Comparison of ENCODE assay signal across 8 mouse cellular contexts in the genomic region with DNA sequence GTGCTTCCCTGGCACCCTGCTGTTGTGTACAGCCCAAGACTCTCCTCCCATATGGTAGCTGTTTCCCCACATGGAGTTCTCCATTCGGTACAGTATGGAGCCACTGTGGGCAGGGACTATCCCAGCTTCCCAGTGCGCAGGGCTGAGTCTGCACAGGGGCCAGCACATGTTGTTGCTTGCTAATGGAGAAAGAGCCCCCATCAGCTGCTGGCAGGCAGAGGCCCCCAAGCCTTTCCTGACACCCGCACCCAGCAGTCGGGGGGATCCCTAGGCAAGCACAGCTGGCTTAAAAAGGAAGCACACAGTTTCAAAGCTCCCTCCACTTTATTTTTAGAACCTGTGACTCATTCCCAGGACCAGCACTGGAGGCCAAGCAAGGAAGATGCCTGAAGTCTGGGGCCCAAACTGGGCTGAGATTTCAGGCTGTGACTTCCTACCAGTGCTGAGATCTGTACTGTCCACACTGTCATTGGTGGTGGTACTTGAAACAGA. TPM values are rescaled to one million over a fixed set of nuclear protein-coding genes. Genes with fewer than 3 reads are reported as not detected.
A peak's percentile ranks its signal among the peaks of the same experiment; 100 is the strongest.
DNase-seq lines count a peak whose midpoint lies in the region; ATAC-seq lines count a peak whose summit lies in the region.

No protein-coding gene starts in this region.

- peaks cover 40% of the 10 kb centered on the region for H3K4me1 ChIP-seq in stomach, embryonic 16.5 days (ENCODE audit: control insufficient read depth, insufficient read depth, low read length)
- peaks cover 30% of the 10 kb centered on the region for H3K4me1 ChIP-seq in kidney, embryonic 15.5 days

- DNase-seq in gastrocnemius, postnatal 25 days, result peak; percentile 56
- DNase-seq in gastrocnemius, postnatal 10 days, result no peak
- DNase-seq in Muller cell, postnatal 12 days (ENCODE audit: inconsistent ontology term), result peak; percentile 60
- DNase-seq in frontal cortex, adult 2 months (ENCODE audit: extremely low spot score in 1 of 2, low spot score in 1 of 2), result peak; percentile 32 to 71
- peak; percentile 34 to 67 for DNase-seq in left cerebral cortex, adult 8-10 months (ENCODE audit: low spot score in 2 of 2)
- DNase-seq in urinary bladder, adult 2 months (ENCODE audit: low spot score), result no peak

- 22% methylated on average over 4 of the region's 4 CpGs for WGBS in stomach, embryonic 16.5 days
- 60% methylated on average over 4 of the region's 4 CpGs for WGBS in kidney, embryonic 15.5 days

- no peaks in the 10 kb centered on the region for H3K36me3 ChIP-seq in stomach, embryonic 16.5 days (ENCODE audit: control insufficient read depth, insufficient read depth, low read length)
- no peaks in the 10 kb centered on the region for H3K36me3 ChIP-seq in kidney, embryonic 15.5 days

- peak; percentile 72 for ATAC-seq in stomach, embryonic 16.5 days (ENCODE audit: insufficient read depth, low FRiP score)
- ATAC-seq in kidney, embryonic 15.5 days (replicated peaks; ENCODE audit: low FRiP score), result no peak; the same call in 1 of the 2 replicates

- no peak overlapping the region for H3K9ac ChIP-seq in stomach, embryonic 16.5 days (ENCODE audit: low read length)
- H3K9ac ChIP-seq in kidney, embryonic 15.5 days, result no peak overlapping the region

- no peaks in the 10 kb centered on the region for H3K27me3 ChIP-seq in stomach, embryonic 16.5 days (ENCODE audit: control insufficient read depth, insufficient read depth, low read length)
- H3K27me3 ChIP-seq in kidney, embryonic 15.5 days, result no peaks in the 10 kb centered on the region

- no peak overlapping the region for H3K4me2 ChIP-seq in stomach, embryonic 16.5 days (ENCODE audit: low read depth, low read length)
- no peak overlapping the region for H3K4me2 ChIP-seq in kidney, embryonic 15.5 days

- no peak overlapping the region for H3K4me3 ChIP-seq in stomach, embryonic 16.5 days (replicated peaks; ENCODE audit: low read length)
- no peak overlapping the region for H3K4me3 ChIP-seq in kidney, embryonic 15.5 days (replicated peaks)

- H3K27ac ChIP-seq in stomach, embryonic 16.5 days (ENCODE audit: low read length), result peak overlapping the region; percentile 84
- no peak overlapping the region for H3K27ac ChIP-seq in kidney, embryonic 15.5 days

- no peaks in the 10 kb centered on the region for H3K9me3 ChIP-seq in stomach, embryonic 16.5 days (replicated peaks; ENCODE audit: control insufficient read depth, low read length)
- H3K9me3 ChIP-seq in kidney, embryonic 15.5 days (replicated peaks), result no peaks in the 10 kb centered on the region; the same call in 1 of the 2 replicates

RNA-seq across cellular contexts. Expression of gene 1810010D01Rik, which starts 9.7 kb away (rescaled TPM):
- not detected for total RNA-seq in gastrocnemius, postnatal 25 days (2021)
- total RNA-seq in gastrocnemius, postnatal 10 days (2021), result under 1 TPM in 1 of 2 experiments, not detected in 1; 0.61 TPM
- polyA plus RNA-seq in frontal cortex, adult 2 months (2012; rRNA removed), result 2.1 and 2.7 TPM in 2 replicates
- total RNA-seq in left cerebral cortex, adult 8-10 months (2022), result under 1 TPM in 1 of 4 experiments, not detected in 3; 0.68 TPM
- 1.5 and 2.2 TPM in 2 replicates for polyA plus RNA-seq in stomach, embryonic 16.5 days (2015; fragmentation: Nextera tagmentation; extraction: Ambion mirVana)
- 0.56 TPM in 1 of 2 replicates, not detected in the other for polyA plus RNA-seq in kidney, embryonic 15.5 days (2015; fragmentation: Nextera tagmentation; extraction: Ambion mirVana)
- polyA plus RNA-seq in urinary bladder, adult 2 months (2012; rRNA removed), result 3.8 and 4.4 TPM in 2 replicates

Comparison
In these comparisons a context has a peak if more than half of its experiments do, and no peak if none do; other contexts are left out.
1. DNase-seq: peak in gastrocnemius, postnatal 25 days (single experiment), Muller cell, postnatal 12 days (single experiment), frontal cortex, adult 2 months (2 of 2) and left cerebral cortex, adult 8-10 months (2 of 2); none in gastrocnemius, postnatal 10 days (single experiment) and urinary bladder, adult 2 months (single experiment).